Mouse (Mus musculus) bone marrow, adult 2 months (tissue): ENCODE measurements around the gene Stx2.

ENCODE experiments used
- CTCF ChIP-seq: fragments of 200-500 bp; IDR thresholded peaks from 2 replicates; pipeline ENCODE4 v1.5.1; 2011; ENCODE audit warnings: low read length, control low read depth; ENCODE audit not compliant: control insufficient read depth, insufficient read depth
- POLR2A ChIP-seq: fragments of 200-500 bp; IDR thresholded peaks from 2 replicates; pipeline ENCODE4 v1.6.1; 2011; ENCODE audit warnings: low read depth, mild to moderate bottlenecking, control low read depth, low read length, borderline replicate concordance; ENCODE audit not compliant: control insufficient read depth

DNA sequence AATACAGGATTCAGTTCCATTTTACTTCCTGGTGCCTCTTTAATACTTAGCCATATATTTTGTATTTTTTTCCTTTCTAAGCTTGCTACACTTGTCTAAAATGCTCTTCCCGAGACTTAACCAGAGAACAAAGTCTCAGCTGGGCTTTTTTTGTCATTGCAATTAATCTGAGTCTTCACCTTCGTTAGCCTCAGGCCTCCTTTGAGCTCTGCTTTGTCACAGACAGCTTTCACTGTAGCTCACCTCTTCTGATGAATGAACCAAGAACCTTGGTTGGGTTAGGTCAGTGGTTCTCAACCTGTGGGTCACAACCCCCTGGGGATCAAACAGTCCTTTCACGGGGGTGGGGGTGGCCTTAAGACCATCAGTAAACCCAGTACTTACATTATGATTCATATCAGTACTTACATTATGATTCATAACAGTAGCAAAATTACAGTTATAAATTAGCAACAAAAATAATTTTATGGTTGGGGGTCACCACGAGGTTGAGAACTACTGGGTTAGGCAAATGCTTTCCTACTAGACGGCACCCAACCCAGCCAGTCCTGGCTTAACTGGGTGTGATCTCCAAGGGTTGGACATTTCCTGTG, 20.9 kb upstream of the Stx2 start:
- TF ChIP-seq CTCF (no peak), POLR2A (no peak)
